Mouse (Mus musculus) thymus, adult 2 months (tissue): ENCODE measurements at regions not wholly inside any gene's neighbourhood (a gene's known extent, or its start where the extent isn't known, plus 50 kb on each side); places are given as distances from the start of the nearest gene placed in this dataset.

Source experiments
- CTCF ChIP-seq: fragments of 200-500 bp; IDR thresholded peaks from 2 replicates; pipeline ENCODE4 v1.5.1; 2012; ENCODE audit warnings: mild to moderate bottlenecking, control low read depth, low read length, moderate library complexity, borderline replicate concordance; ENCODE audit not compliant: control insufficient read depth, poor library complexity, insufficient read depth; ENCODE audit errors: extremely low read depth
- POLR2A ChIP-seq: fragments of 200-500 bp; IDR thresholded peaks from 2 replicates; pipeline ENCODE4 v1.6.1; 2012; ENCODE audit warnings: mild to moderate bottlenecking, low read length, control low read depth, moderate library complexity; ENCODE audit not compliant: control insufficient read depth, poor library complexity, insufficient read depth; ENCODE audit errors: extremely low read depth

DNA sequence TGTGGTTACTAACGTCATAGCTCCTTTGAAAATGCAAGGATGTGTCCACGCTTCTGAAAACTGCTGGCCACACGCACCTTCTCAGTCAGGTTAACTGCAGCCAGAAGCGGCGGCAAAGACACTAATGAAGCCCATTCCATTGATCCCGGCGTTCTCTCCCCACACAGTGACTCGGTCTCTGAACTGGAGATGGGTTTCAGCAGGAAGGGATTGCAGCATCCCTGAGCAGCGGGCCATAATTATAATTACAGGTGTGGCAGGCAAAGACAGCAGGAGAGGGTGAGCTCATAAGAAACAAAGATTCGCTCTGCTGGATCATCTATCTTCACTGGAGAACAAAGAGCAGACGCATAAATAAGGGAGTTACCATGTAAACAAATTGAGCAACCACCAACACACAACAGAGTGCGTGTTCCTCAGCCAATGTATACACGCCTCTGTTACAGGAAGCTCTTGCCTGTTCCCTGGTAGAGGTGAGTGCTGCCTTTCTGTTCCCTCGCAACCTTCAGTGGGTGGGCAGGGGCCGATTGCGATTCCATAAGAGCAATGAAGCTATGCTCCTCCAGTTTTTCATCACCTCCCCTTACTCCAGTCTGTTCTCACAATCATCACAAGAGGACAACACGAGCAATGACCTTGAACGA lies 71.9 kb upstream of the Cerkl start:
- TF ChIP-seq CTCF = no peak
- no peak for TF ChIP-seq POLR2A
